Mouse (Mus musculus) layer of hippocampus, postnatal 14 days (tissue): Measurements from ENCODE around the gene Skap1. TPM values are rescaled to one million over a fixed set of nuclear protein-coding genes. Genes with fewer than 3 reads are reported as not detected.

Experiments used
- DNase-seq, 2 experiments: peaks; one replicate each; pipeline ENCODE4 v3.0.0; 2021 to 2022; ENCODE audit warnings: low spot score in 2 of 2, mixed read lengths in 1 of 2
- total RNA-seq, 2 experiments: library from RNA; stranded (reverse); gene quantifications; 2 replicates each; pipeline ENCODE4 v1.2.3; 2021

Skap1 gene
- total RNA-seq, 2 experiments from 2014 or later, result 0.78 to 1.5 TPM

- DNase-seq, result no peak
Observed at GRCm38 (mm10) chr11:96464716-96465060, 295 bp downstream of the Skap1 start.

- peak in 1 of 2 experiments; percentile 39 for DNase-seq
Observed at GRCm38 (mm10) chr11:96465426-96466056, 1.1 kb downstream of the Skap1 start.

- DNase-seq, result no peak
Observed at GRCm38 (mm10) chr11:96466382-96466781, 2.0 kb downstream of the Skap1 start.

DNA sequence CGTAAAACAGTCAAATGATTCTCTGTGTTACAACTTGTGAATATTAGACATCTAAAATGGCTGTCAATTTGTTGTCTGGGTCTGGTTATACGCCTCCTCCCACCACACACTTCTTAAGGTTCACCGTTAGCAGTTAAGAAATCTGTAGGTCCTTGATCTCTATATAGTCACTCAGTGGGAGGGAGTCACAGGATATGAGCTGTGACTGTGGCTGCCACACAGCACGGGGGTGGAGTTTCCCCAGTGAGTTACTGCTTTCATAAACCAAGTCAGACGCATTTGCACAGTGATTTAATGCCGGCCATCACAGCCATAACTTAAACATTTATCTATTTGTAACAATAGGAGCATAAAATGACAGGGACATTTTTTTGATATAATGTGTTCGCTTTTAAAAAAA, 2.6 kb downstream of the Skap1 start:
- DNase-seq, result no peak

- DNase-seq, result no peak
Observed at GRCm38 (mm10) chr11:96468048-96468745, 3.8 kb downstream of the Skap1 start.

DNA sequence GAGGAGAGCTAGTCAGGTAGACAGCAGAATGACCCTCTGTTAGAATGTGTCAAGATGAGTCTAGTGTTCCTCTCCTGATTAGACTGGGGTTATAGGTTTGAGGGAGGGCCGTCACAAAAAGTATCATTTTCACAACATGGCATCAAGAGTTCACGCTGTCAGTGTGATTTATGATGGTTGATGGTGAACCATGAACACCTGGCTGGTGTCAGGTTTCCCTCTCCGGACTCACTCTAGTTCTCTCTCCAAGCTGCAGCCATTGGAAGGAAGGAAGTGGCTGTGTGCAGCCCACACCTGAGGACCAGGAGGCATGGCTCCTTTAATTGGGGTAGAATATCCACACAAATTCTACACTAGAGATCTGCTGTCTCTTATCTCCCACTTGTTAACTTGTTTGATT, 18.3 kb downstream of the Skap1 start:
- no peak for DNase-seq

- DNase-seq, result no peak
Observed at GRCm38 (mm10) chr11:96483179-96483578, 18.8 kb downstream of the Skap1 start.

- no peak for DNase-seq
Observed at GRCm38 (mm10) chr11:96498481-96498880, 34.1 kb downstream of the Skap1 start.

DNA sequence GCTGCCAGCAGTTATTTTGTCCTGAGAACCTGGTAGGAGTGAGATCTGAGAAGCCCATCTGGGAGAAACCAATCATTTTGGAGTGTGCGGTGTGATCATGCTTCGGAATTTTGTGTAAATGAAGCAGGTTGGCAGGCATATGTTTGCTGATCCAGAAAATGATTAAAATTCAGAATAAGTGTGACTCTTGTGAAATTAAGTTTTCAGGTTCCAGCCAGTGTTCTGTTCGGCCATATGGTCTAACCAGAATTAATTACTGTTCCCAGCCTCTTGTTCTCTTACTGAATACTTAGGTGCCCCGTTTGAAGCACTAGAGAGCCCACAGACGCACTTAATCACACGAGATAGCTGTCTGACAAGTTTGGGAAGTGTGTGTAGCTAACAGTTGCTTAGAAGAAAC, 36.6 kb downstream of the Skap1 start:
- DNase-seq, result peak in 1 of 2 experiments; percentile 64

DNA sequence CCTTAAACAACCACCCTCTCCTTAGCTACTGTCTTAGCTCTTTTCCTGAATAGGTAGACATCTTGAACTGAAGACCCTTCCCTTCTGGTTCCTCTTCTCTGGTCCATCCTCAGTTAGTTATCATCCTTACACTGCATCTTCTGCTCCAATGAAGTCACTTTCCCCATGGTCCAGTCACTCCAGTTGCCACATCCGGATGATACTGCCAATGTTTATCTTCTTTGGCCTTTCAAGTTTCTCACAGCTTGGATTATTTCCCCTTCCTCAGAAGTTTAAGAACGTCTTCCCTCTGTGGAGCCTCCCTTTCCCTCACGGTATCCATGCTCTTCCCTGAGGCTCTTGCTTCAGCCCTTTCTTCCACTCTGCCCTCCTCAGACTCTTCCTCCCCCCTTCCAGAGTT, 38.6 kb downstream of the Skap1 start:
- DNase-seq, result no peak

- no peak for DNase-seq
Observed at GRCm38 (mm10) chr11:96504509-96505119, 40.2 kb downstream of the Skap1 start.

GRCm38 (mm10) chr11:96505841-96506240, 41.4 kb downstream of the Skap1 start:
- no peak for DNase-seq

- no peak for DNase-seq
Observed at GRCm38 (mm10) chr11:96515164-96515563, 50.8 kb downstream of the Skap1 start.

DNA sequence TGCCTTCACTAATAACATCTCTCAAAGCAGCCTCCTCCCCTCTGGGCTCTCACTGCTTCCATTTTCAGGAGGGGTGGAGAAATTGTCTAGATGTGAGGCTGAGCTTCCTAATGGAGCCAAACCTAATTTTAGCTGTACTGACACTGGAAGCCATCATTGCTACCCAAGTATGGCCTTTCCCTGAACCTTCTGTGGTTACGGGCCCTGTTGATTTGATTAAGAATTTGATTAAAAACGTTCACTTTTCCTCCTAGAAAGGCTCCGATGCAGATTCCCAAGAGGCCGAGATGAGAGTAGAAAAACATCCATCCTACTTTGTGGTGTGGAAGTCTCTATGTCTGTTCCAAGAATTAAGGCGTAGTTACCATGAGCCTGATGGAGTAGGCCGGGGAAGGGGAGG, 60.1 kb downstream of the Skap1 start:
- no peak for DNase-seq

- DNase-seq, result peak in 1 of 2 experiments; percentile 3
Observed at GRCm38 (mm10) chr11:96526137-96526621, 61.8 kb downstream of the Skap1 start.

GRCm38 (mm10) chr11:96531757-96532433, 67.5 kb downstream of the Skap1 start:
- DNase-seq, result no peak

- no peak for DNase-seq
Observed at GRCm38 (mm10) chr11:96534531-96534930, 70.1 kb downstream of the Skap1 start.

DNA sequence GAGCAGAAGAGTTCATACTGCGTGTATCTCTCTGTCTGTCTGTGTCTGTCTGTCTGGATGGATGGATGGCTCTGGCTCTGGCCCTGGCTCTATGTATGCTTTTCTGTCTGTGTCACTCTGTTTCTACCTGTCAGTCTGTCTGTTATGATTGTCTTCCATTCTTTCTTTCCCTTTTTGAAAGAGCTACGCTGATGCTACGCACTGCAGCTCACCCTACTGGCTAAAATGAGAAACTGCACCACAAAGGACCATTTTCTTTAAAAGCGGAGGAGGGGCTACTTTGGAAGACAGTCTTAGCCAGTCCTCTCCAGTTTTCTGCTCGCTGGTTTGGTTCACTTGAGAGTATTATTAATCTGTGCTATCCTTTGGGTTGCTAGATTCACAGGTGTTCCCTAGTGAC, 71.8 kb downstream of the Skap1 start:
- peak; percentile 29 to 45 for DNase-seq

GRCm38 (mm10) chr11:96542003-96542402, 77.6 kb downstream of the Skap1 start:
- DNase-seq, result no peak

DNA sequence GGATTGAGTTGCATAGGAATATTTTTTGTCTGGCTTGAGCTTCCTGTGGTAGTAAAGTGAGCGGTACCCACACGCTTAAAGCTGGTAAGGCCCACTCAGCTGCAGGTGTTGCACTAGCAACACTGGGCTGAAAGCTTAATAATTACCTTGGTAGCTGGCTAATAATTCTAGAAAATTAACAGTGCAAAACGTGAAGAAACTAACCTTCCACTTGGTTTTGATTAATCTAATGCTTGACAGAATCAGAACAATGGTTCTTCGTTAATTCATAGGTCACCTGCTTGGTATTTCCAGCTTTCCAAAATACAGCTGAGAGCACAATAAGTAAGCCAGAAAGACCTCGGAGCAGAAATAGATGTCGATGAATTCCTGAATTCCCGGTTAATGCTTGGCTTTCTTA, 78.2 kb downstream of the Skap1 start:
- DNase-seq, result no peak

DNA sequence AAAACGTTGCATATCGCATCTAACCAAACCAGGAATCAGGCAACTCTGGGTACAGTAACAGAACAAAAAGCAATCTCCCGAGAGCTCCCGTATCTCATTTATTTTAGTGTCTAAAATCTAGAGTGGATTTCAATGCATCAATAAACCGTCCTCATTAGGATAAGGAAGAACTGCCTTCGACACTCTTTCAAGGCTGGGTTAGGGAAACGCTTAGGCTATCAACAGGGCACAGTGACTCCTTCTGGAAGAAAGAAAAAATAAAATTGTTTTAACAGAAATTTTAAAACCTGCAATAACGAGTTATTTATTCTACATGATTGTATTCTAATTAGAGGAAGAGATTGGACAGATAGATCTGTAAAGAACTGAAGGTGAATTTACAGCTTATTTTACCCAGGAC, 82.0 kb downstream of the Skap1 start:
- no peak for DNase-seq
